Mouse (Mus musculus): ENCODE measurements around the gene Tigd3. TPM values are rescaled to one million over a fixed set of nuclear protein-coding genes. Genes with fewer than 3 reads are reported as not detected.

Gene Tigd3
- total and polyA plus RNA-seq, 3 experiments, result 0.90 to 2.0 (median 1.0) TPM

- DNase-seq (ENCODE audit: low spot score) (peak; percentile 24), ATAC-seq (ENCODE audit: extremely low read depth, insufficient number of reproducible peaks, low FRiP score, poor library complexity, severe bottlenecking) (no peak)
- TF ChIP-seq GATA2 (IDR thresholded peaks at IDR 0.05; ENCODE audit: borderline replicate concordance, low read depth, low read length) (no peak), GATA1 (IDR thresholded peaks at IDR 0.05; ENCODE audit: borderline replicate concordance, low read length) (no peak), POLR2AphosphoS5 (IDR thresholded peaks at IDR 0.05; ENCODE audit: insufficient replicate concordance, low read depth, low read length) (no peak), TAL1 (conservative IDR thresholded peaks at IDR 0.05; ENCODE audit: low read depth, low read length) (no peak), CTCF (IDR thresholded peaks at IDR 0.05; ENCODE audit: low read depth, low read length) (no peak)
- Histone ChIP-seq H3K27me3 (ENCODE audit: insufficient read depth, low read length) (no peaks in the 10 kb centered on the region), H3K4me1 (ENCODE audit: insufficient read depth, low read depth, low read length) (peaks cover 95% of the 10 kb centered on the region), H3K4me3 (ENCODE audit: low read depth, low read length) (peak overlapping the region; percentile 86; the same call in 1 of the 2 replicates), H3K36me3 (replicated peaks) (peaks cover 36% of the 10 kb centered on the region), H3K9me3 (replicated peaks) (no peaks in the 10 kb centered on the region)
These were observed 46.6 kb downstream of the Tigd3 start for GRCm38 (mm10) chr19:5847306-5847796.

- Histone ChIP-seq H3K4me3 (ENCODE audit: low read depth, low read length) (peak overlapping the region; percentile 86), H3K9me3 (replicated peaks) (no peaks in the 10 kb centered on the region), H3K36me3 (replicated peaks) (peaks cover 34% of the 10 kb centered on the region), H3K27me3 (ENCODE audit: insufficient read depth, low read length) (no peaks in the 10 kb centered on the region), H3K4me1 (ENCODE audit: insufficient read depth, low read depth, low read length) (peaks cover 94% of the 10 kb centered on the region)
- TF ChIP-seq TAL1 (conservative IDR thresholded peaks at IDR 0.05; ENCODE audit: low read depth, low read length), result no peak
- TF ChIP-seq GATA1 (IDR thresholded peaks at IDR 0.05; ENCODE audit: borderline replicate concordance, low read length), result no peak
- no peak for TF ChIP-seq CTCF (IDR thresholded peaks at IDR 0.05; ENCODE audit: low read depth, low read length)
- TF ChIP-seq POLR2AphosphoS5 (IDR thresholded peaks at IDR 0.05; ENCODE audit: insufficient replicate concordance, low read depth, low read length), result no peak
- TF ChIP-seq GATA2 (IDR thresholded peaks at IDR 0.05; ENCODE audit: borderline replicate concordance, low read depth, low read length), result no peak
- DNase-seq (ENCODE audit: low spot score) (peak; percentile 67), ATAC-seq (ENCODE audit: extremely low read depth, insufficient number of reproducible peaks, low FRiP score, poor library complexity, severe bottlenecking) (peak; percentile 48)
These were observed 47.2 kb downstream of the Tigd3 start for GRCm38 (mm10) chr19:5846557-5847305.

- peaks cover 93% of the 10 kb centered on the region for H3K4me1 ChIP-seq (ENCODE audit: insufficient read depth, low read depth, low read length)
- no peaks in the 10 kb centered on the region for H3K27me3 ChIP-seq (ENCODE audit: insufficient read depth, low read length)
- H3K36me3 ChIP-seq (replicated peaks), result peaks cover 33% of the 10 kb centered on the region
- DNase-seq (ENCODE audit: low spot score) (no peak), ATAC-seq (ENCODE audit: extremely low read depth, insufficient number of reproducible peaks, low FRiP score, poor library complexity, severe bottlenecking) (no peak)
- H3K9me3 ChIP-seq (replicated peaks), result no peaks in the 10 kb centered on the region
- no peak for TF ChIP-seq GATA1 (IDR thresholded peaks at IDR 0.05; ENCODE audit: borderline replicate concordance, low read length)
- TF ChIP-seq TAL1 (conservative IDR thresholded peaks at IDR 0.05; ENCODE audit: low read depth, low read length), result no peak
- TF ChIP-seq GATA2 (IDR thresholded peaks at IDR 0.05; ENCODE audit: borderline replicate concordance, low read depth, low read length), result no peak
- no peak for TF ChIP-seq CTCF (IDR thresholded peaks at IDR 0.05; ENCODE audit: low read depth, low read length)
- TF ChIP-seq POLR2AphosphoS5 (IDR thresholded peaks at IDR 0.05; ENCODE audit: insufficient replicate concordance, low read depth, low read length), result no peak
- H3K4me3 ChIP-seq (ENCODE audit: low read depth, low read length), result peak overlapping the region; percentile 86; the same call in 1 of the 2 replicates
These were observed 47.8 kb downstream of the Tigd3 start for GRCm38 (mm10) chr19:5846154-5846553.

- peak; percentile 18 for ATAC-seq (ENCODE audit: extremely low read depth, insufficient number of reproducible peaks, low FRiP score, poor library complexity, severe bottlenecking)
- TF ChIP-seq TAL1 (conservative IDR thresholded peaks at IDR 0.05; ENCODE audit: low read depth, low read length) (no peak), POLR2AphosphoS5 (IDR thresholded peaks at IDR 0.05; ENCODE audit: insufficient replicate concordance, low read depth, low read length) (peak; percentile 98)
- peaks cover 32% of the 10 kb centered on the region for H3K36me3 ChIP-seq (replicated peaks)
These were observed 48.4 kb downstream of the Tigd3 start for GRCm38 (mm10) chr19:5845319-5846135.

GRCm38 (mm10) chr19:5844831-5845318 lies 49.1 kb downstream of the Tigd3 start:
- H3K36me3 ChIP-seq (replicated peaks), result peaks cover 35% of the 10 kb centered on the region
- H3K9me3 ChIP-seq (replicated peaks), result no peaks in the 10 kb centered on the region
- peaks cover 93% of the 10 kb centered on the region for H3K4me1 ChIP-seq (ENCODE audit: insufficient read depth, low read depth, low read length)
- no peak for ATAC-seq (ENCODE audit: extremely low read depth, insufficient number of reproducible peaks, low FRiP score, poor library complexity, severe bottlenecking)
- TF ChIP-seq POLR2AphosphoS5 (IDR thresholded peaks at IDR 0.05; ENCODE audit: insufficient replicate concordance, low read depth, low read length) (no peak), CTCF (IDR thresholded peaks at IDR 0.05; ENCODE audit: low read depth, low read length) (no peak), GATA1 (IDR thresholded peaks at IDR 0.05; ENCODE audit: borderline replicate concordance, low read length) (no peak), GATA2 (IDR thresholded peaks at IDR 0.05; ENCODE audit: borderline replicate concordance, low read depth, low read length) (no peak), TAL1 (conservative IDR thresholded peaks at IDR 0.05; ENCODE audit: low read depth, low read length) (no peak)
- peak overlapping the region; percentile 86 for H3K4me3 ChIP-seq (ENCODE audit: low read depth, low read length)
- no peak for DNase-seq (ENCODE audit: low spot score)
- no peaks in the 10 kb centered on the region for H3K27me3 ChIP-seq (ENCODE audit: insufficient read depth, low read length)

More at GRCm38 (mm10) chr19:5845319-5846135, 48.4 kb downstream of the Tigd3 start:
- Histone ChIP-seq H3K9me3 (replicated peaks) (no peaks in the 10 kb centered on the region), H3K4me1 (ENCODE audit: insufficient read depth, low read depth, low read length) (peaks cover 93% of the 10 kb centered on the region), H3K27me3 (ENCODE audit: insufficient read depth, low read length) (no peaks in the 10 kb centered on the region), H3K4me3 (ENCODE audit: low read depth, low read length) (peak overlapping the region; percentile 86)
- DNase-seq (ENCODE audit: low spot score), result peak; percentile 67
